17 mouse cellular contexts compared by ENCODE assay signal in genomic region chr5:144937304-144937703, GRCm38 (mm10). TPM values are rescaled to one million over a fixed set of nuclear protein-coding genes. Genes with fewer than 3 reads are reported as not detected.
DNase-seq lines count a peak whose midpoint lies in the region; ATAC-seq and TF ChIP-seq lines count a peak whose summit lies in the region.
"Had no signal": no experiment of that assay in that cellular context is flagged by ENCODE, and none has a peak within 500 bp of the region (broad histone marks: within the 10 kb centered on the region; RNA-seq: fewer than 3 reads in every experiment).

No protein-coding gene starts in this region.

- ATAC-seq in hematopoietic stem cell, adult 5-6 weeks (replicated peaks in 1 of 2; ENCODE audit: insufficient read depth in 1 of 2, low FRiP score in 2 of 2, low TSS enrichment in 1 of 2, low read depth in 1 of 2, poor library complexity in 2 of 2, severe bottlenecking in 2 of 2) = peak; percentile 44 to 68; a peak in 3 of 4 replicates

- no peak overlapping the region for H3K9ac ChIP-seq in MEL (ENCODE audit: control insufficient read depth, low read depth, low read length, poor library complexity, severe bottlenecking)
- H3K9ac ChIP-seq: hindbrain, embryonic 12.5 days; limb, embryonic 13.5 days had no signal

- H3K4me3 ChIP-seq in MEL (ENCODE audit: control insufficient read depth in 1 of 2, insufficient read depth in 1 of 2, low read depth in 2 of 2, low read length in 2 of 2) = no peak overlapping the region
- H3K4me3 ChIP-seq: erythroblast, embryonic 14.5 days; hindbrain, embryonic 12.5 days; limb, embryonic 13.5 days; megakaryocyte, embryonic 14.5 days had no signal

- H3K27me3 ChIP-seq in MEL (ENCODE audit: control insufficient read depth in 1 of 2, insufficient read depth in 2 of 2, low read length in 2 of 2) = no peaks in the 10 kb centered on the region
- H3K27me3 ChIP-seq: hindbrain, embryonic 12.5 days; limb, embryonic 13.5 days had no signal

- H3K36me3 ChIP-seq in MEL (ENCODE audit: control insufficient read depth in 1 of 2, insufficient read depth in 2 of 2, low read length in 2 of 2) = peaks cover 0 to 13% of the 10 kb centered on the region in 2 experiments; a peak in 2 of 4 replicates
- H3K36me3 ChIP-seq: hindbrain, embryonic 12.5 days; limb, embryonic 13.5 days had no signal

- peaks cover 0 to 17% of the 10 kb centered on the region in 2 experiments; a peak in 3 of 4 replicates for H3K4me1 ChIP-seq in MEL (ENCODE audit: control insufficient read depth in 1 of 2, insufficient read depth in 2 of 2, low read length in 2 of 2)

- H3K9me3 ChIP-seq in MEL (replicated peaks; ENCODE audit: insufficient read depth, low read length) = no peaks in the 10 kb centered on the region
- H3K9me3 ChIP-seq: hindbrain, embryonic 12.5 days; limb, embryonic 13.5 days; megakaryocyte, embryonic 14.5 days had no signal

- TF ChIP-seq RAD21 in MEL (IDR thresholded peaks at IDR 0.05; ENCODE audit: low read depth, low read length) = no peak

- no peak for TF ChIP-seq EP300 in MEL (IDR thresholded peaks at IDR 0.05; ENCODE audit: low read depth in 1 of 2, low read length in 2 of 2)

- no peak overlapping the region for H3K27ac ChIP-seq in MEL (ENCODE audit: control insufficient read depth, low read depth, low read length)
- H3K27ac ChIP-seq: hindbrain, embryonic 12.5 days; limb, embryonic 13.5 days had no signal

- H3K79me2 ChIP-seq in MEL (ENCODE audit: control insufficient read depth, insufficient read depth, low read length, poor library complexity) = no peaks in the 10 kb centered on the region

- no peak for TF ChIP-seq CTCF in MEL (IDR thresholded peaks at IDR 0.05 in 2 of 3, conservative IDR thresholded peaks at IDR 0.05 in 1 of 3; ENCODE audit: control insufficient read depth in 1 of 3, insufficient read depth in 1 of 3, low read depth in 2 of 3, low read length in 3 of 3, poor library complexity in 1 of 3, severe bottlenecking in 1 of 3)

- no peak for TF ChIP-seq POLR2A in MEL (IDR thresholded peaks at IDR 0.05; ENCODE audit: control insufficient read depth in 1 of 2, insufficient read depth in 1 of 2, low read depth in 1 of 2, low read length in 2 of 2, poor library complexity in 1 of 2)

- DNase-seq in right cerebral cortex, adult 18-20 months = peak; percentile 83
- no peak for DNase-seq in right cerebral cortex, postnatal 14 days
- DNase-seq in MEL (ENCODE audit: low read depth, low spot score) = peak; percentile 17
- DNase-seq in right cerebral cortex, postnatal 25 days = peak; percentile 62
- no peak for DNase-seq in Muller cell, postnatal 12 days (ENCODE audit: inconsistent ontology term)
- DNase-seq in layer of hippocampus, postnatal 36 days = no peak
- DNase-seq in gastrocnemius, adult 18-20 months (ENCODE audit: low spot score) = no peak
- DNase-seq: cerebellum, adult 11-12 months; embryo, embryonic 11 days; kidney, adult 8-10 months; lung, adult 18-20 months; spleen, adult 18-20 months had no signal

TF ChIP-seq in MEL, 35 proteins besides CTCF, POLR2A, EP300 and RAD21:
- TF ChIP-seq ZC3H11A (IDR thresholded peaks at IDR 0.05; ENCODE audit: low read depth, low read length) (no peak), POLR2AphosphoS2 (IDR thresholded peaks at IDR 0.05; ENCODE audit: low read length) (no peak), TCF12 (IDR thresholded peaks at IDR 0.05; ENCODE audit: low read depth, low read length) (no peak), ZKSCAN1 (IDR thresholded peaks at IDR 0.05; ENCODE audit: low read depth, low read length) (no peak), MAZ (IDR thresholded peaks at IDR 0.05; ENCODE audit: low read depth, low read length) (no peak), POLR2AphosphoS5 (IDR thresholded peaks at IDR 0.05; ENCODE audit: borderline replicate concordance, low read depth, low read length) (no peak), BHLHE40 (IDR thresholded peaks at IDR 0.05; ENCODE audit: borderline replicate concordance, low read depth, low read length) (no peak), ETS1 (IDR thresholded peaks at IDR 0.05; ENCODE audit: low read depth, low read length) (no peak), CHD1 (IDR thresholded peaks at IDR 0.05; ENCODE audit: low read depth, low read length) (no peak)
TF ChIP-seq in MEL: peak in this region for 0.

RNA-seq across cellular contexts. Expression of gene Smurf1, which starts 28.3 kb away (rescaled TPM):
- total RNA-seq in MEL (2012; rRNA removed) = 3.9 and 4.0 TPM in 2 replicates
- polyA plus RNA-seq in MEL (2012; ENCODE audit: insufficient read depth in 1 of 2, insufficient read length in 2 of 2, low read depth in 1 of 2, low replicate concordance in 2 of 2, missing spikeins in 1 of 2) = 10 to 100 TPM in 1 of 2 experiments, not detected in 1; 10.6 TPM
- total RNA-seq in hematopoietic stem cell, adult 5-6 weeks (2017) = 7.9 and 10.4 TPM in 2 replicates
- total RNA-seq in layer of hippocampus, postnatal 36 days (2021) = 10 to 100 TPM; 28.7 to 29.9 TPM
- total RNA-seq in gastrocnemius, adult 18-20 months (2021) = 10 to 100 TPM in 1 of 2 experiments, 1 to 10 TPM in 1; 9.7 to 13.3 TPM

Comparison
In these comparisons a context has a peak if more than half of its experiments do, and no peak if none do; other contexts are left out.
1. DNase-seq: peak in right cerebral cortex, adult 18-20 months (single experiment), MEL (single experiment) and right cerebral cortex, postnatal 25 days (single experiment); none in right cerebral cortex, postnatal 14 days (single experiment), Muller cell, postnatal 12 days (single experiment), layer of hippocampus, postnatal 36 days (0 of 2) and gastrocnemius, adult 18-20 months (single experiment).